Mouse (Mus musculus) kidney, postnatal 36 days (tissue): ENCODE measurements at regions not wholly inside any gene's neighbourhood (a gene's known extent, or its start where the extent isn't known, plus 50 kb on each side); places are given as distances from the start of the nearest gene placed in this dataset.
A peak's percentile ranks its signal among the peaks of the same experiment; 100 is the strongest.

Source experiments
- DNase-seq, 2 experiments: peaks; one replicate each; pipeline ENCODE4 v3.0.0; 2021 to 2022; ENCODE audit warnings: mixed read lengths in 2 of 2

DNA sequence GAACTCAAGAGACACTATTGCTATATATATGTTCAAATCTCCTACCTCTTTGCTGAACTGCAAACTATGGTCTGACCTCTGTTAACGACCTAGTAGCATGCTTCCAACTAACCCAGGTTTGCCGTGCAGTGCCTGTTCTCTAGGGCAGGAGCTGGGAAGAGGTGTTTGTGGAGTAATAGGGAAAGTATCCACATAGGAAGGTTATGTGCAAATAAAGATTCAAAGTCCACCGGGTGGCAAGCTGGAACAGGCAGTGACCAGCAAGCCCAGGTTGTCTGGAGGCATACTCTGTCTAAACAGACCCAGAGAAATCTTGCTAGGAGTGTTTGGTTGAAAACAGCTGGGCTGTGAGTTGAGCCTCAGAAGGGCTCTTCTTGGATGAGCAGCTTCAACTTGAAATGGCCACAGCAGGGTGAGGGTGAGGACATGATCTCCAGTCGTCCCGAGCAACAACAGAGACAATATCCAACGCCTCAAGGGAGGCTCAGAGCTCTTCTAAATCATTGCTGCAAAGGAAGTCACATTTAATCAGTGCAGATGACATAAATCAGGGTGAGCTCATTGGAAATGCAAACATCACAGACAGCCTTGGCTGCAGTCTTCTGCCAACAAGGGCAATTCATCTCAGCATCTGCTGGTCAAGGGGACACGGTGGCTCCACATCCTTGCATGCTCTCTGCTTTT lies 846.7 kb downstream of the Synb start:
- peak; percentile 29 to 54 for DNase-seq

- DNase-seq, result no peak
Observed at GRCm38 (mm10) chr14:68433326-68433725, 860.8 kb downstream of the Synb start.

- DNase-seq, result no peak
Observed at GRCm38 (mm10) chr14:68432111-68432510, 862.0 kb downstream of the Synb start.

- DNase-seq, result no peak
Observed at GRCm38 (mm10) chr14:68427235-68427634, 866.9 kb downstream of the Synb start.

GRCm38 (mm10) chr14:68392440-68392839 lies 901.7 kb downstream of the Synb start:
- no peak for DNase-seq

- no peak for DNase-seq
Observed at GRCm38 (mm10) chr14:68391875-68392274, 902.2 kb downstream of the Synb start.

DNA sequence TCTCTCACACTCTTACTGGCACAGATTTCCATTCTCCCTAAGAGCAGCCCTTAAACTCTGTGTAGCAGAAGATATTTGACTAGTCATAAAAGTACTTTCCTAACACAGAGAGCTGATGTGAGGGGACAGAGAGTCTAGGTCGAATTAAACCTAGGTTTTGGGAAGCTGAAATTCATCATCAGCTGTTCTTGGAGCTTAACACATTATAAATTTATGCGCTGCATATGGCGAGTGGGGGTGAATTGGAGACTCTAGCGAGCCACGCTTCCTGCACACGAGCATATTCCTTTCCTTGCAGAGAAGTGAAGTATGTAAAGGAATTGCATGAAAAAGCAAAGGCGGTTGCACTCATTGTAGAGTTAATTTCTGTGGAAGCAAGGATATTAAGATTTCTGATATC lies 912.4 kb downstream of the Synb start:
- no peak for DNase-seq

GRCm38 (mm10) chr14:68367696-68368095 lies 926.4 kb downstream of the Synb start:
- no peak for DNase-seq

- no peak for DNase-seq
Observed at GRCm38 (mm10) chr14:68363892-68364291, 930.2 kb downstream of the Synb start.

- no peak for DNase-seq
Observed at GRCm38 (mm10) chr14:68361998-68362397, 932.1 kb downstream of the Synb start.

DNA sequence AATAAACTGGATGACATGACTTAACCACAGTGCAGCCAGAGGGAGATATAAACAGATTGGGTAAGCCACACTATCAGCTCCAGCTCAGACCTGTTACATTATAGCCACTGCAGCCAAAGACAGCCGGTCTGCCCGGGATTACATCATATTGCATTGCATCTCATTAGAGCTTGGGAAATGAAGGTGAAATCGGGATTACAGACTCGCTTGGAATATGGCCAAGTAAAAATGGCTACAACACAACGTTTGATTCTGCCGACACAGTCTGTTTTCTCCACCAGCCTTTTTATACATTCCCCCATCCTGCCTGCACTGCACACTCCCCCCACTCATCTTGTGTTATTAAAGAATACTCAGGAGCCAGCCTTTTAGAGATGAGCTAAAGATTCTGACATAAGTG lies 932.6 kb downstream of the Synb start:
- no peak for DNase-seq

GRCm38 (mm10) chr14:68356396-68356795 lies 937.7 kb downstream of the Synb start:
- no peak for DNase-seq

- DNase-seq, result no peak
Observed at GRCm38 (mm10) chr14:68355462-68355905, 938.6 kb downstream of the Synb start.

GRCm38 (mm10) chr14:68345527-68345926 lies 948.6 kb downstream of the Synb start:
- no peak for DNase-seq

- DNase-seq, result no peak
Observed at GRCm38 (mm10) chr14:68344715-68345114, 949.4 kb downstream of the Synb start.

GRCm38 (mm10) chr14:68338440-68338839 lies 955.7 kb downstream of the Synb start:
- DNase-seq, result peak; percentile 35 to 50

DNA sequence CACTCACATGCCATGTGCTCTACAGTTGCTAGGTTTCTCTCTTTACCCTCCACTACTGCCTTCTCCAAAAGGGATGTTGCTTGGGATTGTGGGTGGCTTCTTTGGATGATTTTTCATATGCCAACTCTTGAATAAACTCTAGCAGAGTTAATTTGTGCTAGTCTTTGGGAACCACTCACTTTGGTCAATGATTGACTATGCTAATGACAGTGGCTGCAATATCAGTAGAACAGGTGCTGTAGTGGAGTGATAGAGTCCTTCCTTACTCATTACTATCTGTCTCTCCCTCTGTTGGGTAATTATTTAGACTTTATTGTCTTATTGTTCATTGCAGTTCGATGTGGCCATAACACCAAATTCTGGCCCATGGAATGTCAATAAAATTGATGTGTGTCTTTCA lies 969.0 kb downstream of the Synb start:
- peak in 1 of 2 experiments; percentile 57 for DNase-seq

- peak; percentile 71 to 84 for DNase-seq
Observed at GRCm38 (mm10) chr14:68323008-68323407, 971.1 kb downstream of the Synb start.

DNA sequence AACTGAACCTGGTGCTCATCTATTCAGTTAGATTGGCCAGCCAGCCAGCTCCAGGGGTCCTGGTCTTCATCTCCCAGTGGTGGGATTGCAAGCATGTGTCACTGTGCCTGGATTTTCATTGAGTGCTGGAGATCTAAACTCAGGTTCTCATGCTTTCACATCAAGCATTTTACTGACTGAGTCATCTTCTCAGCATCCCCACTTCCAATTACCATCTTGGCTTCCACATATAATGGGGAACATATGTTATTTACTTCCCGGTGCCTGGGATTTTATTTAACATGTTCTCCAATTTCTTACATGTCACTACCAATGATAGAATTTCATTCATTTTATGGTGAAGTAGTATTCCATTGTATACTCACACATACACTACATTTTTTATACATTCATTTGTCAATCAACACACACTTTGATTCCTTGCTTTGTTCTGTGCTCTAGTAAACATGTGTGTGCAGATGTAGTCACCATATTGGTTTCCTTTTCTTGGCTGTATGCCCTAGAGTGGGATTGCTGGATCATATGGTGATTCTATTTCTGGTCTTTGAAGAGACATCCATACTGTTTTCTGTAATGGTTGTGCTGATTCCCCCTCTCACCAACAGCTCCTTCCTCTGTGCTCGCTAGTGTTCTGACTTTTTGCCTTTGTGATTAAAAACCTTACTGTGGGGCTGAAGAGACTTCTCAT lies 986.0 kb downstream of the Synb start:
- DNase-seq, result no peak

DNA sequence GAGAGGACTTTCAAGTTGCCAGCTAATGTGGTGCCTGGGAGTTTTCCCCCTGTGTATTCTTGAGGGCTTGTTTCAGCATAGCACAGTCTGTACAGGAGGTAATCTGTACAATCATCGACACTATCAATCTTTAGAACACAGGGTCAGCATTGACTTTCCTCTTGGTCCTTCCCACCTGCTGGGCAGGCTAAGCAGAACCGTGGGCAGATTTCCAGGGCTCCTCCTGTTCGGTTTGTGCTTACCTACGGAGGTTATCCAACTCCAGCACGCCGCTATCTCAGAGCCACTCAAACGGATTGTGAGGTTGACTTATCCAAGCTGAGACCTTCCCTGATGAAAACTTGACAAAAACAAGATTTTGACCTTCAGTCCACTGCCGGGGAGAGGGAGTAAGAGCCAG lies 988.9 kb downstream of the Synb start:
- DNase-seq, result peak; percentile 2 to 11

DNA sequence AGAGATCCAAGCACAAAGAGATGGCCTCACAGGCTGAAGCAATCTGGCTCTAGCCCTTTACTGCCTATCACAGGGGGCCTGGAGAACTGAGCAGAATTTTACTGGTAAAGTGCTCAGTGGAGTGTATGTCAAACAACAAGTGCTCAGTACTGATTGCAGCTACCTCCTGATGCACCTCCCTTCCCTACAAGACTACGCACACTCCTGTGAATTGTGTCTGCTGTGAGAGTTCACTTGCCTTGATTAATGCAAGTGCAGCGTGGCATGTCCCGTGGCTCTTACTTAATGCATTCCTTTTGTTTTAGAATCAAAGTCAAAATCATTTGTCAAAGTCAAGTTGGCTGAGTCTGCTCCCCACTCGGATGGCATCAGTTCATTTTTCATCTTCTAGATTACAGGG lies 992.4 kb downstream of the Synb start:
- no peak for DNase-seq

DNA sequence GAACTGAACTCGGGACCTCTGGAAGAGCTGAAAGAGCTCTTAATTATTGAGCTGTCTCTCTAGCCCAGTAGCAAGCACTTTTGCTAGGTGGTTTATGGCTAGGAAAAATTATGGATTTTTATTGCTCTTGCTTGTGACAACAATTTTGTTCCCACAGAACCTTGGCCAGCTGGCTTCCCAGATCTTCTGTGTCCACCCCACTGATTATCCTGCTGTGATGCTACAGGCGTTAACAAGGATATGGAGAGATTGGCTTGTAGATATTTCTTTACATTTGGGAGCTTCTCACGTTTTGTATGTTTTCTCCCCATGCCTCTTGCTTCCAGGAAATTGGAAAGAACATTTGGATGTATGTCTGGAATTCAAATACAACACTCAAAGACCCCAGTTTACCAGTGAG lies 1008.6 kb downstream of the Synb start:
- DNase-seq, result no peak

GRCm38 (mm10) chr14:68261436-68261835 lies 1032.7 kb downstream of the Synb start:
- no peak for DNase-seq

DNA sequence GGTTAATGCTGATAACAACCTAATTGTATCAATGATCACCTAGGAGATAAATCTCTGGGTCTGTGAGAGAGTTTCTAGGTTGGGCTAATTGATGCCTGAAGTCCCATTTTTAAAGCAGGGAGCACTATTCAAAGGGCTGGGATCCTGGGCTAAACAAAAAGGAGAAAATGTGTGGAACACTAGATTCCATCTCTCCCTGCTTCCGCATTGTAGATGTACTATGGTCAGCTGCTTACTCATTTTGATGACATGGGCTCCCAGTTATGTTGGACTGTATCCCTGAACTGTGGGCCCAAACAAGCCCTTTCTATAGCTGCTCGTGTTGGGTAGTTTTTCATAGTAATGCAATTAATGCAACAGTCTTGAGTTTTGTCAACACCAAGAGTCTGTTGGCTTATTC lies 1047.1 kb downstream of the Synb start:
- no peak for DNase-seq

DNA sequence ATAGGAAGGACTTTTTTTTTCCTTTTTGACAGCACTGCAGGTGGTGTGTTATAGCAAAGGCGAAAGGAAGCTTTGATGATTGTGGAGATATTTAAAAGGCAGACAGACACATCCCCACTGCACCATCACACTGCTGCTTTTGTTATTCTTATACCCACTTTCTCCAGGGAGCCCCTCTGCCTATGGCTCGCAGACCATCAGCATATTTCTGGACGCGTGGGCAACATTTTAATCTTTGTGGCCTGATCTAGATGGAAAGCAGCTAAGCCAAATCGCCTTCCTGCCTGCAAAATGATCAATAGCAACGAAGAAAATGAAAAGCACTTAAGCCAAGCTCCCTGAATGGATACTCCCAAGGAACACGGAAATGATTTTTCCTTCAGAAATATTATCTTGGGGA lies 1054.0 kb downstream of the Synb start:
- no peak for DNase-seq
